Mouse (Mus musculus): ENCODE measurements around the gene Wasf2. TPM values are rescaled to one million over a fixed set of nuclear protein-coding genes. Genes with fewer than 3 reads are reported as not detected.

Wasf2 gene
- polyA plus RNA-seq (2012; rRNA removed; ENCODE audit: low replicate concordance): 79.1 and 81.5 TPM in 2 replicates

DNA sequence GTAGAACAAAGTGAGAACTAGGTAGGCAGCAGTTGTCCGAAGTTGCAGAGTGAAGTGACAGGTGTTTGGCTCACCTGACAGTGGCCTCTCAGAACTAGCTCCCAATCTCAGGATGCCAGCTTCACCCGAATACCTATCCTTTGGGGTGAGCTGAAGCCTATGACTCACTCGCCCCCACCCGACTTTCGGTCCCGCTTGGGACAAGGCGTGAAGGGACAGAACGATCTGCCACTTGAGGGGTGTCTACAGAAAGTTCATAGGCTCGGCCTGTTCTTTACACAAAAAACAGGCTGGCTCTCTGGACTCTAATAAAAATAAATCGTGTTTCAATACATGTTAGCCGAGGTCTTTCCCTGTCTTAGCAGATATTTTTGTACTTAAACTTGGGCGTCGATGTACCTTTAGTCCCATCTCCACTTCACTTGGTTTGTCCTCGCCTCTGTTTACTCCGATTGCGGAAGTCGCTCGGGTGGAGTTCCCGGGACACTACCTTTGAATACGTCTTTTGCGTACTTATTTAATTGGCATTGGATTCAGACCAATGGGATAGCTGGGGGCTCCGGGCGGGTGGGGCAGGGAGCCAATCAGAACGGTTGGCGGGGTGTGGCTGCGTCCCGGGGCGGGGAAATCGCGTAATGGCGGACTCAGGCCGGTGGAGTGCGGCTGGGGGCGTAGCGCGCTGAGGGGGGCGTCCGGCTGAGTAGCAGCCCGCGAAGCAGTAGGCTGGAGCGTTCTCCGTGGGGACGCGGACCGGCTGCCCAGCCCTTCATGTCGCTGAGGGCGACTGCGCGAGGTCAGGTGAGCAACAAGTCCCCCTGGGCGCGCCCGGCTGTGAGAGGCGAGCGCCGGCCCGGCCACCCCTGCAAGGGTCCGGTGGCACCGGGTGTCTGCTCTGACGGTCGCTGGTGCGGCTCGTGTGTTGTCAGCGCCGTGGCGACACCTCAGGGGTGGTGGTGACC, at the start of gene Wasf2:
Gene Wasf2, plus strand, starts transcription at position 575 of the 959 bp plus-strand sequence.

DNA sequence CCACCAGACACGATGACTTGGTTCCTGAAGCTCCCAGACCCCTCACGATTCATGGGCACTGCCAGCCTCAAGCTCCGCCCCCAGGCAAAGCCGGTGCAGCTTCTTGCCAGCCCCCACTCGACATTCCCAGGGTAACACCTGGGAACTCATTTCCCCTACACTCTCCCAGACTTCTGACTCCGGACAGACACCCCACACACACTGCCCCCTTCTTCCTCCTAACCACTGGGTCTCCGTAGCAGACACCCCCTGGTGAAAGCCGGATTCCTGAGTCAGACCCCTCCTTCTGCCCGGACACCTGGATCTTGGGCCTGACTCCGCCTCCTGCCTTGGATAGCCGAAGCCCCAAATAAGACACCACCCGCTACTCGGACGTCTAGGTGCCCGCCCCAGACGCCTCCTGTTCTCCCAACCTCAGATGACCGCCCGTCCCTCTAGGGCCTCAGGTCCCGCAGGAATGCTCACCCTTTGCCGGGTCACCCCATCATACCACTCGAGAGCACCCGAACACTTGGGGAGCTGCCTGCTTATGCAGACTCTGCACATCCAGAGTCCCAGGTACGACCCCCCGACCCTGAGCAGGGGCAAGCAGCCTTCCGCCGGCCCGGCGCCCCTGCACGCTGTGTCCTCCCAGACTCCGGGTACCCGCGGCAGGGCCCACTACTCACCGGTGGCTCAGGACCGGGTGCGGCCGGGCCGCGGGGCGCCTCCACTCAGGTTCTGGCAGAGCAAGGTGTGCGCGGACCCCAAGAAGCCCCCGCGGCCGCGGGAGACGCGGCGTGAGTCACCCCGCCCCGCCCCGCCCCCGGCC, 81.7 kb downstream of the Wasf2 start, which contains the start of the genes Cd164l2 and Gpr3:
Gene Cd164l2, plus strand, starts transcription at position 381 of the 811 bp plus-strand sequence.
Gene Gpr3, minus strand, starts transcription at position 786 of the 811 bp plus-strand sequence.

DNA sequence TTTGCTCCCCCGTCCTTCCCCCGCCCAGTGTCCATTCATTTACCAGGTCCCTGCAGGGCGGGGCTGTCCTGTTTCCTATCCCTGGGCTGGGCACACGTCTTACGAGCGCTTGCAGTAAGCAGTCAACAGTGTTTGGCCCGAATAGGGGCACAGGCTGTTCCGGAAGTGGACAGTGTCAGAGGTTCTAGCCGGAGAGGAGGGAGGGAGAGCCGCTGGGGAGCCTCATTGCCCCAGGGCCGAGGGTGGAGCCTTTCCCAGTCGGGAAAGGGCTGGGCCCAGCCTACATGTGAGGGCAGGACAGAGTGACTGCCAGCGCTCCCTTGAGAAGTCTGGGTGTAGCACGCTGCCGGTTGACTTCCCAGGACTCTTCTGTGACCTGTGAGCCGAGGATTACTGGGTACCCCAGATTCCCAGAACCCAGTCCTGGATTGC, 110.2 kb downstream of the Wasf2 start, which contains the start of gene Map3k6:
Gene Map3k6, plus strand, starts transcription at position 329 of the 432 bp plus-strand sequence.

Other genes with a start within 250 kb of the Wasf2 start
- gene Stx12, start 246.0 kb upstream of the Wasf2 start, polyA plus RNA-seq (2012; rRNA removed; ENCODE audit: low replicate concordance): 25.8 and 40.7 TPM in 2 replicates
- gene Fam76a, start 207.9 kb upstream of the Wasf2 start, polyA plus RNA-seq (2012; rRNA removed; ENCODE audit: low replicate concordance): 13.7 and 14.8 TPM in 2 replicates
- 2.7 and 7.3 TPM in 2 replicates for gene Fgr, start 156.4 kb upstream of the Wasf2 start, polyA plus RNA-seq (2012; rRNA removed; ENCODE audit: low replicate concordance)
- gene Ahdc1, start 119.2 kb upstream of the Wasf2 start, polyA plus RNA-seq (2012; rRNA removed; ENCODE audit: low replicate concordance): 11.9 and 35.1 TPM in 2 replicates
- gene Cd164l2, start 81.6 kb downstream of the Wasf2 start, polyA plus RNA-seq (2012; rRNA removed; ENCODE audit: low replicate concordance): 1.2 and 26.7 TPM in 2 replicates
- 0.13 TPM in 2 replicates for gene Gpr3, start 82.0 kb downstream of the Wasf2 start, polyA plus RNA-seq (2012; rRNA removed; ENCODE audit: low replicate concordance)
- gene Map3k6, start 110.3 kb downstream of the Wasf2 start, polyA plus RNA-seq (2012; rRNA removed; ENCODE audit: low replicate concordance): 21.4 and 66.3 TPM in 2 replicates
- gene Sytl1, start 132.6 kb downstream of the Wasf2 start, polyA plus RNA-seq (2012; rRNA removed; ENCODE audit: low replicate concordance): 2.8 and 10.4 TPM in 2 replicates
- 113 and 116 TPM in 2 replicates for gene Tmem222, start 147.3 kb downstream of the Wasf2 start, polyA plus RNA-seq (2012; rRNA removed; ENCODE audit: low replicate concordance)
- gene Wdtc1, start 223.0 kb downstream of the Wasf2 start, polyA plus RNA-seq (2012; rRNA removed; ENCODE audit: low replicate concordance): 35.6 and 46.2 TPM in 2 replicates
- gene Slc9a1, start 239.2 kb downstream of the Wasf2 start, polyA plus RNA-seq (2012; rRNA removed; ENCODE audit: low replicate concordance): 30.6 and 46.0 TPM in 2 replicates

Data from subcutaneous adipose tissue, adult 2 months (tissue).